Mouse (Mus musculus): ENCODE measurements around the gene AU022252. TPM values are rescaled to one million over a fixed set of nuclear protein-coding genes. Genes with fewer than 3 reads are reported as not detected.
A peak's percentile ranks its signal among the peaks of the same experiment; 100 is the strongest.

Gene AU022252
- polyA plus RNA-seq, 1 experiment: 14.5 TPM

DNA sequence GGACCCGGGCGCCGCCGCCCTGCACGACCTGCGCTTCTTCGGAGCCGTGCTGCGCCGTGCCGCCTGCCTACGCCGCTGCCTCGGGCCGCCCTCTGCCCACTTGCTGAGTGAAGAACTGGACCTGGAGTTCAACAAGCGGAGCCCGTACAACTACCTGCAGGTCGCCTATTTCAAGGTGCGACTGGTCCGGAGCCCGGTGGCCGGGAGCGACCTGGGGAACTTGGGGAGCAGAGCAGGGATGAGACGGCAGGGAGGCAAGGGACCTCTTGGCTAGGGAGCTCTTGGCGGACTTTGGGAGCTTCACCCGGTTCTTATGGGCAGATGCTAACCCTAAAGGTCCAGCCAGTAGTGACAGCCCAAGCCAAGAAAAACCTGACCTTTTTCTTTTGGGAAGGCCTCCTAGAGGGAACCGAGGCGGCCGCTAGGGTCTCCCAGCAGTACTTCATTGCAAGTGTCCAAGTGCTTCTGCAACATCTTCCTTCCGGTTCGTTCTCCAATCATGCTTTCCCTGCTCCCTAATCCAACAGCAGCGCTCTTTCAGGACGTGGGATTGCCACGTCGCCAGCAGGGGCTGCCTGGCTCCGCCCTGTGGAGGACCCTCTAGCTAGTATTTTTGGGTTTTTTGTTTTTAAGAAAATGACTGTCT lies 867 bp upstream of the AU022252 start:
- peak overlapping the region; percentile 49 for H3ac ChIP-seq (ENCODE audit: control insufficient read depth, insufficient read length)
- TF ChIP-seq POLR2AphosphoS2 (IDR thresholded peaks at IDR 0.05; ENCODE audit: insufficient read length, low read depth) (peak; percentile 20), POLR2A (IDR thresholded peaks at IDR 0.05; ENCODE audit: insufficient read length, low read depth) (peak; percentile 56), MAX (IDR thresholded peaks at IDR 0.05; ENCODE audit: low read depth) (no peak)

DNA sequence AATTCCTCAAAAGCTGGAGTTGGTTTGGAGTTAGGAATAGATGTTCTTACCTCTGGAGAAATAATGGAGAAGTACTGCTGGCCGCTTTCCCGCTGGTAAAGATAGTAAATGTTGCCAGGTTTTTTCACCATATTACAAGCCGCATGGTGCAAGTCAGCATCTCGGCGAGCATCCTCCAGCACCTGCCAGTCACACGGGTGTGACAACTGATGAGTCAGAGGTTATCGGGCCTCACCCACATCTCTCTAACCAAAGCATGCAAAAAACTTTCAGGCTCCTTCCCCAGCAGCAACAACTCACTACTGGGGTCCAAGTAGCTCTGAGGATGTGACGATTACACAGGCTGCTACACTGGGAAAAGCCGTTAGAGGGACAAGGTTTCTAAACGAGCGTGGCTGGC lies 5.8 kb downstream of the AU022252 start:
- no peaks in the 10 kb centered on the region for H3K79me2 ChIP-seq (ENCODE audit: control insufficient read depth, insufficient read depth)
- H3K4me2 ChIP-seq (ENCODE audit: low read depth): no peak overlapping the region
- H3K27me3 ChIP-seq (ENCODE audit: control insufficient read depth, insufficient read depth, insufficient read length): no peaks in the 10 kb centered on the region
- peaks cover 24% of the 10 kb centered on the region for H3K36me3 ChIP-seq (ENCODE audit: control insufficient read depth, insufficient read depth)
- H3ac ChIP-seq (ENCODE audit: control insufficient read depth, insufficient read length): no peak overlapping the region
- TF ChIP-seq USF1 (IDR thresholded peaks at IDR 0.05; ENCODE audit: low read depth): no peak
- peak in 1 of 3 experiments; percentile 53 for TF ChIP-seq MYOG (IDR thresholded peaks at IDR 0.05; ENCODE audit: control insufficient read depth in 1 of 3, insufficient read depth in 1 of 3, insufficient read length in 2 of 3, low read depth in 2 of 3)
- TF ChIP-seq MYOD1 (IDR thresholded peaks at IDR 0.05; ENCODE audit: control insufficient read depth in 1 of 3, insufficient read length in 2 of 3, low read depth in 2 of 3): peak in 1 of 3 experiments; percentile 40
- no peak overlapping the region for H3K4me3 ChIP-seq

More for the DNA sequence above, 867 bp upstream of the AU022252 start:
- H3K27me3 ChIP-seq (ENCODE audit: control insufficient read depth, insufficient read depth, insufficient read length): no peaks in the 10 kb centered on the region
- no peaks in the 10 kb centered on the region for H3K36me3 ChIP-seq (ENCODE audit: control insufficient read depth, insufficient read depth)
- peaks cover 9% of the 10 kb centered on the region for H3K79me2 ChIP-seq (ENCODE audit: control insufficient read depth, insufficient read depth)
- peak overlapping the region; percentile 92 for H3K4me2 ChIP-seq (ENCODE audit: low read depth)
- H3K4me3 ChIP-seq: peak overlapping the region; percentile 71

DNA sequence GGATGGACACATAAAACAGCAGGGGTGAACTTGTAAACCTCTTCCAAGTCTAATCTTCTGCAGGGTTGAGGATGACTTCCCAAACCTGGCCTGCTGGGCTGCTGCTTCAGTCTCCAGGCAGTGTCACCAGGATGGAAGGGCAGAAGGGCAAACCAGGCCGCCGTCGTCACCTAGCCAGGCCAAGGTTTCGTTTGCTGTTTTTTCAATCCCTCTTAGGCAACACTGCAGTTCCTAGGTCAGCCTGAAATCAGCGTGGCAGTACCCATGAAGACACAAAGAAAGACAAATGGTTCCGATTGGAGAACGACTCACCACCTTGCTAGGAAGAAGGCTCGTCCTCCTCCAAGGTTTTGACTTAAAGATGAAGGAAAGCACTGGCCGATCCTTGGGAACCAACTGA lies 6.8 kb downstream of the AU022252 start:
- H3K27me3 ChIP-seq (ENCODE audit: control insufficient read depth, insufficient read depth, insufficient read length): no peaks in the 10 kb centered on the region
- H3K4me2 ChIP-seq (ENCODE audit: low read depth): no peak overlapping the region
- no peak overlapping the region for H3ac ChIP-seq (ENCODE audit: control insufficient read depth, insufficient read length)
- no peak overlapping the region for H3K4me3 ChIP-seq
- H3K36me3 ChIP-seq (ENCODE audit: control insufficient read depth, insufficient read depth): peaks cover 24% of the 10 kb centered on the region
- no peaks in the 10 kb centered on the region for H3K79me2 ChIP-seq (ENCODE audit: control insufficient read depth, insufficient read depth)
- TF ChIP-seq SRF (IDR thresholded peaks at IDR 0.05; ENCODE audit: control insufficient read depth, insufficient read length, low read depth) (no peak), MYOG (IDR thresholded peaks at IDR 0.05; ENCODE audit: control insufficient read depth in 1 of 3, insufficient read depth in 1 of 3, insufficient read length in 2 of 3, low read depth in 2 of 3) (no peak), MYOD1 (IDR thresholded peaks at IDR 0.05; ENCODE audit: control insufficient read depth in 1 of 3, insufficient read length in 2 of 3, low read depth in 2 of 3) (no peak), TCF12 (IDR thresholded peaks at IDR 0.05; ENCODE audit: insufficient read depth, poor library complexity, severe bottlenecking) (no peak), REST (IDR thresholded peaks at IDR 0.05; ENCODE audit: insufficient read depth, insufficient read length) (no peak), CEBPB (IDR thresholded peaks at IDR 0.05; ENCODE audit: insufficient read depth, poor library complexity, severe bottlenecking) (no peak), TCF3 (IDR thresholded peaks at IDR 0.05; ENCODE audit: insufficient read length, low read depth) (no peak), E2F4 (IDR thresholded peaks at IDR 0.05; ENCODE audit: insufficient read depth) (no peak), USF1 (IDR thresholded peaks at IDR 0.05; ENCODE audit: low read depth) (no peak), POLR2A (IDR thresholded peaks at IDR 0.05; ENCODE audit: insufficient read length, low read depth) (no peak), POLR2AphosphoS2 (IDR thresholded peaks at IDR 0.05; ENCODE audit: insufficient read length, low read depth) (no peak), MAX (IDR thresholded peaks at IDR 0.05; ENCODE audit: low read depth) (no peak)

DNA sequence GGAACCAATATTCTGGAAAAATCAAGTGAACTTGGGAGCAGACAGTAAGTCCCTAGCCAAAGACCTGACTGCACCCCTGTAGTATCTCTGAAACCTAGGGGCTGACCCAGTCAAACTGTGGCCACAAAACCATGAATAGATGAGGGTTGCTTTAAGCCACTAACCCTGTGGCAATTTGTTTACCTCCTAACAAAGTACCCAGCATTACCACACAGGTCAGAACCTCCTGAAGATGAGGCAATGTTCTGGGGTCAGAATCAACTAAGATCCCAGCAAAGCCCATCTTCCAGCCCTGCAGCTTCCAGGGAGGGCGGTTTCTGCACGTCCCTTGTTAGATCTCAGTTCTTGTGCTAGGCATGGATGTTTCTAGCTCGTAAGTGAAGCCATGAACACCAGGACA lies 8.0 kb downstream of the AU022252 start:
- H3K36me3 ChIP-seq (ENCODE audit: control insufficient read depth, insufficient read depth): peaks cover 24% of the 10 kb centered on the region
- no peak for TF ChIP-seq MYOD1 (IDR thresholded peaks at IDR 0.05; ENCODE audit: control insufficient read depth in 1 of 3, insufficient read length in 2 of 3, low read depth in 2 of 3)
- TF ChIP-seq CEBPB (IDR thresholded peaks at IDR 0.05; ENCODE audit: insufficient read depth, poor library complexity, severe bottlenecking): no peak
- no peak for TF ChIP-seq POLR2A (IDR thresholded peaks at IDR 0.05; ENCODE audit: insufficient read length, low read depth)
- no peak for TF ChIP-seq REST (IDR thresholded peaks at IDR 0.05; ENCODE audit: insufficient read depth, insufficient read length)
- TF ChIP-seq SRF (IDR thresholded peaks at IDR 0.05; ENCODE audit: control insufficient read depth, insufficient read length, low read depth): no peak
- TF ChIP-seq MAX (IDR thresholded peaks at IDR 0.05; ENCODE audit: low read depth): no peak
- TF ChIP-seq TCF12 (IDR thresholded peaks at IDR 0.05; ENCODE audit: insufficient read depth, poor library complexity, severe bottlenecking): no peak
- no peak for TF ChIP-seq TCF3 (IDR thresholded peaks at IDR 0.05; ENCODE audit: insufficient read length, low read depth)
- no peak for TF ChIP-seq MYOG (IDR thresholded peaks at IDR 0.05; ENCODE audit: control insufficient read depth in 1 of 3, insufficient read depth in 1 of 3, insufficient read length in 2 of 3, low read depth in 2 of 3)
- TF ChIP-seq POLR2AphosphoS2 (IDR thresholded peaks at IDR 0.05; ENCODE audit: insufficient read length, low read depth): no peak
- no peak for TF ChIP-seq E2F4 (IDR thresholded peaks at IDR 0.05; ENCODE audit: insufficient read depth)
- TF ChIP-seq USF1 (IDR thresholded peaks at IDR 0.05; ENCODE audit: low read depth): no peak
- no peaks in the 10 kb centered on the region for H3K79me2 ChIP-seq (ENCODE audit: control insufficient read depth, insufficient read depth)
- no peak overlapping the region for H3K4me2 ChIP-seq (ENCODE audit: low read depth)
- no peak overlapping the region for H3K4me3 ChIP-seq
- no peak overlapping the region for H3ac ChIP-seq (ENCODE audit: control insufficient read depth, insufficient read length)
- no peaks in the 10 kb centered on the region for H3K27me3 ChIP-seq (ENCODE audit: control insufficient read depth, insufficient read depth, insufficient read length)

DNA sequence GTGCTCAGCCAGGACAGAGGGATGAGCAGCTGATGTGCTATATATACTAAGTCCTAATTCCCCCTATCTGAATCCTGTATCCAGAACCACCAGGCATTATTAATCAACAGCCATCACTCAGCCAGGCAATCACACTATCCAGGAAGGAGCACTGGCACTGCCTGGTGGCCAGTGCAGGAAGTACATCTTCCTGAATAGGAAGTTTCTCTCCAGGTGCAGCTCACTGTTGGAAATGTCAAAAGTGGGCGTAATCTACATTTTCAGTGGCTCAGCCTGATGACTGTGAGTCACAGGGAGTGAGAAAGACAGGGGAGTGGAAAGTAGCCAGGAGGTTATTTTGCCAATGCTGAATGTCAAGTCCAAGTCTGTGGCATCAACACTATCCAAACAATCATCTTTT lies 8.8 kb downstream of the AU022252 start:
- no peak overlapping the region for H3K4me2 ChIP-seq (ENCODE audit: low read depth)
- peaks cover 24% of the 10 kb centered on the region for H3K36me3 ChIP-seq (ENCODE audit: control insufficient read depth, insufficient read depth)
- no peaks in the 10 kb centered on the region for H3K79me2 ChIP-seq (ENCODE audit: control insufficient read depth, insufficient read depth)
- H3K27me3 ChIP-seq (ENCODE audit: control insufficient read depth, insufficient read depth, insufficient read length): no peaks in the 10 kb centered on the region
- H3K4me3 ChIP-seq: no peak overlapping the region
- TF ChIP-seq MYOD1 (IDR thresholded peaks at IDR 0.05; ENCODE audit: control insufficient read depth in 1 of 3, insufficient read length in 2 of 3, low read depth in 2 of 3) (no peak), SRF (IDR thresholded peaks at IDR 0.05; ENCODE audit: control insufficient read depth, insufficient read length, low read depth) (no peak), POLR2AphosphoS2 (IDR thresholded peaks at IDR 0.05; ENCODE audit: insufficient read length, low read depth) (peak; percentile 16), USF1 (IDR thresholded peaks at IDR 0.05; ENCODE audit: low read depth) (no peak), POLR2A (IDR thresholded peaks at IDR 0.05; ENCODE audit: insufficient read length, low read depth) (no peak), MYOG (IDR thresholded peaks at IDR 0.05; ENCODE audit: control insufficient read depth in 1 of 3, insufficient read depth in 1 of 3, insufficient read length in 2 of 3, low read depth in 2 of 3) (no peak)
- no peak overlapping the region for H3ac ChIP-seq (ENCODE audit: control insufficient read depth, insufficient read length)
